Mouse (Mus musculus): ENCODE data around the gene Arhgdig. TPM values are rescaled to one million over a fixed set of nuclear protein-coding genes. Genes with fewer than 3 reads are reported as not detected.

The Arhgdig gene
- polyA plus RNA-seq, 1 experiment from 2014 or later = 53.4 TPM

DNA sequence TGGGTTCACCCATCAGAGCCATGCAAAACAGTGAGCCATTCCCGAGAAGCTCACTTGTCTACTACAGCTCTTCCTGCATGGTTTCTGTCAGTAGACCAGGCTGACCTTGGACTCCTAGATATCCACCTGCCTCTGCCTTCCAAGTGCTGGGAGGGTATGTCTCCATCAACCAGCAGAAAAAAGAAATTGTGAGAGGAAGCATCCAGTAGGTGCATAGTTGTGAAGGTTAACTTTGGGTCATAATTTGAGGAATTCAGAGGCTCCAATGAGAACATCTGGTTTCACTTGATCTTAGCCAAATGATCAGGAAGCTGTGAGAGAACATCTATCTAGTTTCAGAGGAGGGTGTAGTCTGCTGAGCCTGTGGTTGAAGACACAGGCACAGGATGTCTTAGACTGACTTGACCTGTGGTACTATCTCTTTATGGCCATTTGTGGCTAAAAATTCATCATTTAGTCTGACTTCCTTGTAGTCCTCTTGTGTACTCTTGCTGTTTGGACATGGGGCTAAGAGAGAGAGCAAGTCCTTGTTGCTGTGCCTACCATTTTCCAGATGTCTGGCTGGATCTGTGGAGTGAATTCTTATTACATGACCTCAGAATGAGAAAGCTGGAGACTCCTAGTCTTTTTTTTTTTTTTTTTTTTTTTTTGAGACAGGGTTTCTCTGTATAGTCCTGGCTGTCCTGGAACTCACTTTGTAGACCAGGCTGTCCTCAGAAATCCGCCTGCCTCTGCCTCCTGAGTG is 55.5 kb downstream of the Arhgdig start:
- H3K9ac ChIP-seq = no peak overlapping the region
- 95% methylated on average over 2 of the region's 2 CpGs for WGBS
- H3K27ac ChIP-seq = no peak overlapping the region
- H3K4me1 ChIP-seq (replicated peaks) = no peaks in the 10 kb centered on the region
- no peaks in the 10 kb centered on the region for H3K27me3 ChIP-seq (replicated peaks)
- no peak overlapping the region for H3K4me2 ChIP-seq (replicated peaks)
- ATAC-seq = no peak
- H3K9me3 ChIP-seq = no peaks in the 10 kb centered on the region
- no peak overlapping the region for H3K4me3 ChIP-seq (replicated peaks)
- peaks cover 26% of the 10 kb centered on the region for H3K36me3 ChIP-seq

Other genes starting within 250 kb of the Arhgdig start
- 18.5 and 25.1 TPM in 2 replicates for gene Capn15, start 222.0 kb downstream of the Arhgdig start, polyA plus RNA-seq (2015; fragmentation: Nextera tagmentation; extraction: Ambion mirVana)
- 12.4 and 13.6 TPM in 2 replicates for gene Rab11fip3, start 138.2 kb downstream of the Arhgdig start, polyA plus RNA-seq (2015; fragmentation: Nextera tagmentation; extraction: Ambion mirVana)
- 39.4 and 42.7 TPM in 2 replicates for gene Decr2, start 117.4 kb downstream of the Arhgdig start, polyA plus RNA-seq (2015; fragmentation: Nextera tagmentation; extraction: Ambion mirVana)
- gene Nme4, start 112.2 kb downstream of the Arhgdig start, polyA plus RNA-seq (2015; fragmentation: Nextera tagmentation; extraction: Ambion mirVana) = 96.7 and 107 TPM in 2 replicates
- gene Tmem8, start 94.5 kb downstream of the Arhgdig start, polyA plus RNA-seq (2015; fragmentation: Nextera tagmentation; extraction: Ambion mirVana) = 8.7 and 10.9 TPM in 2 replicates
- gene Mrpl28, start 84.3 kb downstream of the Arhgdig start, polyA plus RNA-seq (2015; fragmentation: Nextera tagmentation; extraction: Ambion mirVana) = 218 and 240 TPM in 2 replicates
- gene Axin1, start 69.1 kb downstream of the Arhgdig start, polyA plus RNA-seq (2015; fragmentation: Nextera tagmentation; extraction: Ambion mirVana) = 14.2 and 17.8 TPM in 2 replicates
- 36.4 and 126 TPM in 2 replicates for gene Pdia2, start 8.7 kb downstream of the Arhgdig start, polyA plus RNA-seq (2015; fragmentation: Nextera tagmentation; extraction: Ambion mirVana)
- 11.8 and 19.3 TPM in 2 replicates for gene Rgs11, start 4.8 kb downstream of the Arhgdig start, polyA plus RNA-seq (2015; fragmentation: Nextera tagmentation; extraction: Ambion mirVana)
- gene Fam234a, start 36.5 kb upstream of the Arhgdig start, polyA plus RNA-seq (2015; fragmentation: Nextera tagmentation; extraction: Ambion mirVana) = 89.5 and 101 TPM in 2 replicates
- gene Luc7l, start 45.1 kb upstream of the Arhgdig start, polyA plus RNA-seq (2015; fragmentation: Nextera tagmentation; extraction: Ambion mirVana) = 82.9 and 93.8 TPM in 2 replicates
- 1.8 and 2.2 TPM in 2 replicates for gene Neurl1b, start 207.0 kb upstream of the Arhgdig start, polyA plus RNA-seq (2015; fragmentation: Nextera tagmentation; extraction: Ambion mirVana)